Mouse (Mus musculus) monocyte, adult 2 months (primary cell): ENCODE measurements at regions not wholly inside any gene's neighbourhood (a gene's known extent, or its start where the extent isn't known, plus 50 kb on each side); places are given as distances from the start of the nearest gene placed in this dataset.

Experiments used
- DNase-seq, 2 experiments: peaks; one replicate each; pipeline ENCODE4 v3.0.0; 2022; ENCODE audit warnings: low spot score in 2 of 2, low read depth in 1 of 2

GRCm38 (mm10) chr15:59795717-59796116 lies 220.7 kb downstream of the 4933412E24Rik start:
- DNase-seq, result peak; percentile 32 to 51

GRCm38 (mm10) chr15:59794871-59795270 lies 221.5 kb downstream of the 4933412E24Rik start:
- DNase-seq, result no peak

GRCm38 (mm10) chr15:59786706-59787425 lies 229.5 kb downstream of the 4933412E24Rik start:
- DNase-seq, result no peak

- no peak for DNase-seq
Measured at GRCm38 (mm10) chr15:59785981-59786380, 230.4 kb downstream of the 4933412E24Rik start.

- no peak for DNase-seq
Measured at GRCm38 (mm10) chr15:59784556-59784929, 231.9 kb downstream of the 4933412E24Rik start.

GRCm38 (mm10) chr15:59783782-59784555 lies 232.4 kb downstream of the 4933412E24Rik start:
- peak; percentile 71 to 75 for DNase-seq

GRCm38 (mm10) chr15:59783393-59783781 lies 233.0 kb downstream of the 4933412E24Rik start:
- no peak for DNase-seq

- no peak for DNase-seq
Measured at GRCm38 (mm10) chr15:59780506-59780905, 235.9 kb downstream of the 4933412E24Rik start.

- no peak for DNase-seq
Measured at GRCm38 (mm10) chr15:59777307-59777871, 239.0 kb downstream of the 4933412E24Rik start.

GRCm38 (mm10) chr15:59775781-59776180 lies 240.6 kb downstream of the 4933412E24Rik start:
- no peak for DNase-seq

- peak in 1 of 2 experiments; percentile 42 for DNase-seq
Measured at GRCm38 (mm10) chr15:59773983-59774382, 242.4 kb downstream of the 4933412E24Rik start.

- DNase-seq, result no peak
Measured at GRCm38 (mm10) chr15:59772595-59772994, 243.8 kb downstream of the 4933412E24Rik start.

- DNase-seq, result no peak
Measured at GRCm38 (mm10) chr15:59762061-59762460, 254.4 kb downstream of the 4933412E24Rik start.

- DNase-seq, result no peak
Measured at GRCm38 (mm10) chr15:59760490-59760889, 255.9 kb downstream of the 4933412E24Rik start.

GRCm38 (mm10) chr15:59759566-59759965 lies 256.8 kb downstream of the 4933412E24Rik start:
- peak; percentile 70 to 71 for DNase-seq

GRCm38 (mm10) chr15:59758971-59759370 lies 257.4 kb downstream of the 4933412E24Rik start:
- no peak for DNase-seq

- no peak for DNase-seq
Measured at GRCm38 (mm10) chr15:59756141-59756540, 260.3 kb downstream of the 4933412E24Rik start.

GRCm38 (mm10) chr15:59754906-59755305 lies 261.5 kb downstream of the 4933412E24Rik start:
- no peak for DNase-seq

- no peak for DNase-seq
Measured at GRCm38 (mm10) chr15:59752277-59752676, 264.1 kb downstream of the 4933412E24Rik start.

- DNase-seq, result no peak
Measured at GRCm38 (mm10) chr15:59746290-59746689, 270.1 kb downstream of the 4933412E24Rik start.

GRCm38 (mm10) chr15:59744411-59744931 lies 271.9 kb downstream of the 4933412E24Rik start:
- peak; percentile 60 to 62 for DNase-seq

GRCm38 (mm10) chr15:59739197-59739596 lies 277.2 kb downstream of the 4933412E24Rik start:
- peak in 1 of 2 experiments; percentile 33 for DNase-seq
